ENCODE assay signal across 11 mouse cellular contexts in the genomic region with DNA sequence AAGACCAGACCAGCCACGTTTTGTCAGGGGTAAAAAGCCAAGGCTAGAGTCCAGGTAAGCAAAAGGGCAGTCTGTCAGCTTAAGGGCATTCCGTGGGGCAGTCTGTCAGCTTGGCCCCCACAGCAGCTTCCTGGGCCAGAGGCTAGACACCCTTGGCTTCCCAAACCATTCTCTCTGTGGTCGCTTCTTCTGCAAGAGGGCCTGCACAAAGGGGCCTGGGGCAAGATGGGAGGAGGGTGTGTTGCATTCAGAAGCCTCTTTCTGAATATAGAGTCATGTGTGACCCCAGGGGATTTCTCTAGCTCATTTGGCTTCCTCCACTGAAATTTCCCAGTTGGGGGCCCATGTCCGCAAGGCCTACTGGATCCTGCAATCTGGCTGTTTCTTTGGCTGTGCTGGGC. TPM values are rescaled to one million over a fixed set of nuclear protein-coding genes. Genes with fewer than 3 reads are reported as not detected.
DNase-seq lines count a peak whose midpoint lies in the region; ATAC-seq and TF ChIP-seq lines count a peak whose summit lies in the region.
"Had no signal": no experiment of that assay in that cellular context is flagged by ENCODE, and none has a peak within 500 bp of the region (broad histone marks: within the 10 kb centered on the region; RNA-seq: fewer than 3 reads in every experiment).

No protein-coding gene starts in this region.

- no peak for ATAC-seq in lung, embryonic 14.5 days (ENCODE audit: insufficient read depth)
- ATAC-seq in CD4-positive, CD25-positive, alpha-beta regulatory T cell, adult 4 months: no peak

- H3K4me3 ChIP-seq in heart, adult 2 months: no peak overlapping the region
- no peak overlapping the region for H3K4me3 ChIP-seq in lung, embryonic 14.5 days (ENCODE audit: low read depth, low read length)
- H3K4me3 ChIP-seq: liver, embryonic 13.5 days; myocyte had no signal

- no peaks in the 10 kb centered on the region for H3K79me2 ChIP-seq in heart, adult 2 months (replicated peaks; ENCODE audit: control insufficient read depth, insufficient read depth, low read length)

- no peak for DNase-seq in heart, adult 2 months
- DNase-seq in heart, postnatal 14 days: no peak
- DNase-seq in lung, embryonic 14.5 days: no peak
- no peak for DNase-seq in lung, postnatal 4 days
- DNase-seq in MN1 (ENCODE audit: low spot score): peak; percentile 39
- DNase-seq in gastrocnemius, postnatal 25 days: peak; percentile 6
- no peak for DNase-seq in kidney, postnatal 4 days
- DNase-seq: liver, embryonic 13.5 days had no signal

- intact Hi-C loops in heart, adult 2 months (cut with DNase I): no loop called here
- intact Hi-C loops in heart, postnatal 14 days (cut with DNase I): no loop called here

- TF ChIP-seq CTCF in heart, adult 2 months (IDR thresholded peaks at IDR 0.05): no peak
- no peak for TF ChIP-seq CTCF in lung, embryonic 14.5 days (IDR thresholded peaks at IDR 0.05; ENCODE audit: low read depth)

- no peak overlapping the region for H3K4me2 ChIP-seq in lung, embryonic 14.5 days
- H3K4me2 ChIP-seq: liver, embryonic 13.5 days had no signal

- WGBS in heart, adult 2 months: 51% methylated on average over 4 of the region's 4 CpGs
- 83% methylated on average over 4 of the region's 4 CpGs for WGBS in lung, embryonic 14.5 days

- H3K9me3 ChIP-seq in lung, embryonic 14.5 days (ENCODE audit: low read depth, low read length): no peaks in the 10 kb centered on the region
- H3K9me3 ChIP-seq: liver, embryonic 13.5 days had no signal

- no peak for TF ChIP-seq POLR2A in heart, adult 2 months (IDR thresholded peaks at IDR 0.05; ENCODE audit: insufficient read depth, low read depth, low read length)

- H3K4me1 ChIP-seq in heart, adult 2 months (ENCODE audit: control insufficient read depth, insufficient read depth, low read length): peaks cover 25% of the 10 kb centered on the region
- H3K4me1 ChIP-seq in lung, embryonic 14.5 days (ENCODE audit: insufficient read depth): peaks cover 13% of the 10 kb centered on the region

- no peak overlapping the region for H3K9ac ChIP-seq in heart, adult 2 months (ENCODE audit: low read depth, low read length)
- 0 out of 2 replicates have a peak overlapping the region, but pooled peaks have one; percentile 0 for H3K9ac ChIP-seq in lung, embryonic 14.5 days
- H3K9ac ChIP-seq: liver, embryonic 13.5 days had no signal

- no peaks in the 10 kb centered on the region for H3K36me3 ChIP-seq in heart, adult 2 months (ENCODE audit: control insufficient read depth, insufficient read depth, low read length)
- no peaks in the 10 kb centered on the region for H3K36me3 ChIP-seq in lung, embryonic 14.5 days (ENCODE audit: insufficient read depth)
- H3K36me3 ChIP-seq: liver, embryonic 13.5 days had no signal

- H3K27me3 ChIP-seq in heart, adult 2 months (ENCODE audit: control insufficient read depth, insufficient read depth, low read length): no peaks in the 10 kb centered on the region
- H3K27me3 ChIP-seq in lung, embryonic 14.5 days (ENCODE audit: insufficient read depth, low read length): no peaks in the 10 kb centered on the region
- H3K27me3 ChIP-seq: liver, embryonic 13.5 days had no signal

- TF ChIP-seq EP300 in heart, adult 2 months (IDR thresholded peaks at IDR 0.05; ENCODE audit: insufficient read depth, low read depth, low read length): no peak

- peak overlapping the region; percentile 45 for H3K27ac ChIP-seq in heart, adult 2 months
- peak overlapping the region; percentile 60; the same call in 1 of the 2 replicates for H3K27ac ChIP-seq in lung, embryonic 14.5 days (ENCODE audit: low read depth)
- H3K27ac ChIP-seq: kidney, postnatal 0 days; liver, embryonic 13.5 days had no signal

RNA-seq across cellular contexts. Expression of a gene that starts 21.6 kb away (rescaled TPM):
- total RNA-seq in heart, adult 2 months (2021): 10 to 100 TPM; 39.6 to 62.7 TPM
- polyA plus RNA-seq in heart, adult 2 months (2012; rRNA removed): 15.4 and 21.0 TPM in 2 replicates
- total RNA-seq in heart, postnatal 14 days (2021): 10 to 100 TPM; 41.4 to 72.2 TPM
- 25.0 and 26.2 TPM in 2 replicates for polyA plus RNA-seq in lung, embryonic 14.5 days (2014; fragmentation: Nextera tagmentation; extraction: Ambion mirVana)
- total RNA-seq in gastrocnemius, postnatal 25 days (2021): 10 to 100 TPM; 17.2 to 19.6 TPM
- 1 to 10 TPM; 2.0 to 4.2 TPM for polyA plus RNA-seq in CD4-positive, CD25-positive, alpha-beta regulatory T cell, adult 4 months (2017; shearing (Covaris generic))

Comparison
In these comparisons a context has a peak if more than half of its experiments do, and no peak if none do; other contexts are left out.
1. DNase-seq: peak in MN1 (single experiment) and gastrocnemius, postnatal 25 days (single experiment); none in heart, adult 2 months (0 of 2), heart, postnatal 14 days (0 of 2), lung, embryonic 14.5 days (single experiment), lung, postnatal 4 days (0 of 2) and kidney, postnatal 4 days (0 of 2).